Mouse (Mus musculus): ENCODE measurements around the gene S100a3.

The S100a3 gene

GRCm38 (mm10) chr3:90625496-90625895 lies 65.1 kb downstream of the S100a3 start:
- CTCF ChIA-PET, result no interaction called here

- CTCF ChIA-PET, result no interaction called here
Measured at GRCm38 (mm10) chr3:90626266-90627021, 66.1 kb downstream of the S100a3 start.

GRCm38 (mm10) chr3:90627366-90627765 lies 67.0 kb downstream of the S100a3 start:
- CTCF ChIA-PET, result no interaction called here

- CTCF ChIA-PET, result no interaction called here
Measured at GRCm38 (mm10) chr3:90627807-90628206, 67.4 kb downstream of the S100a3 start.

- CTCF ChIA-PET, result no interaction called here
Measured at GRCm38 (mm10) chr3:90629298-90629697, 68.9 kb downstream of the S100a3 start.

- CTCF ChIA-PET, result no interaction called here
Measured at GRCm38 (mm10) chr3:90631984-90632383, 71.6 kb downstream of the S100a3 start.

GRCm38 (mm10) chr3:90638511-90639275 lies 78.3 kb downstream of the S100a3 start:
- CTCF ChIA-PET, result interaction anchor here (0.6 kb wide), 2 partner anchors 14 to 1471 kb away, joined by 3 to 5 read pairs; no protein-coding TSS in a partner anchor

- CTCF ChIA-PET, result interaction anchor here (0.6 kb wide), 2 partner anchors 13 to 1472 kb away, joined by 3 to 5 read pairs; no protein-coding TSS in a partner anchor
Measured at GRCm38 (mm10) chr3:90639511-90640154, 79.3 kb downstream of the S100a3 start.

- CTCF ChIA-PET, result no interaction called here
Measured at GRCm38 (mm10) chr3:90640981-90641380, 80.6 kb downstream of the S100a3 start.

- CTCF ChIA-PET, result no interaction called here
Measured at GRCm38 (mm10) chr3:90644220-90644619, 83.8 kb downstream of the S100a3 start.

- CTCF ChIA-PET, result no interaction called here
Measured at GRCm38 (mm10) chr3:90647291-90647690, 86.9 kb downstream of the S100a3 start.

GRCm38 (mm10) chr3:90648981-90649380 lies 88.6 kb downstream of the S100a3 start:
- CTCF ChIA-PET, result no interaction called here

GRCm38 (mm10) chr3:90649832-90650231 lies 89.5 kb downstream of the S100a3 start:
- CTCF ChIA-PET, result no interaction called here

All from spleen, embryonic (tissue).